Mouse (Mus musculus): ENCODE results near the gene Calhm5. TPM values are rescaled to one million over a fixed set of nuclear protein-coding genes. Genes with fewer than 3 reads are reported as not detected.

Calhm5 gene
- polyA plus RNA-seq, 1 experiment from 2014 or later = 1.1 TPM

Other genes with a start within 250 kb of the Calhm5 start
- gene Sult3a1, start 238.8 kb downstream of the Calhm5 start, polyA plus RNA-seq (2015; fragmentation: Nextera tagmentation; extraction: Ambion mirVana) = not detected in 2 replicates
- 0.05 and 0.20 TPM in 2 replicates for gene Rsph4a, start 191.4 kb downstream of the Calhm5 start, polyA plus RNA-seq (2015; fragmentation: Nextera tagmentation; extraction: Ambion mirVana)
- gene Zup1, start 145.2 kb downstream of the Calhm5 start, polyA plus RNA-seq (2015; fragmentation: Nextera tagmentation; extraction: Ambion mirVana) = 15.7 and 16.6 TPM in 2 replicates
- gene Rwdd1, start 76.9 kb downstream of the Calhm5 start, polyA plus RNA-seq (2015; fragmentation: Nextera tagmentation; extraction: Ambion mirVana) = 84.4 and 95.3 TPM in 2 replicates
- not detected in 2 replicates for gene Trappc3l, start 58.9 kb downstream of the Calhm5 start, polyA plus RNA-seq (2015; fragmentation: Nextera tagmentation; extraction: Ambion mirVana)
- gene Calhm4, start 52.2 kb downstream of the Calhm5 start, polyA plus RNA-seq (2015; fragmentation: Nextera tagmentation; extraction: Ambion mirVana) = not detected in 2 replicates
- 1.4 and 1.7 TPM in 2 replicates for gene Calhm6, start 31.5 kb upstream of the Calhm5 start, polyA plus RNA-seq (2015; fragmentation: Nextera tagmentation; extraction: Ambion mirVana)
- gene Dse, start 111.2 kb upstream of the Calhm5 start, polyA plus RNA-seq (2015; fragmentation: Nextera tagmentation; extraction: Ambion mirVana) = 13.6 and 14.8 TPM in 2 replicates
- gene Tspyl1, start 185.7 kb upstream of the Calhm5 start, polyA plus RNA-seq (2015; fragmentation: Nextera tagmentation; extraction: Ambion mirVana) = 49.2 and 51.2 TPM in 2 replicates
- 12.8 and 13.6 TPM in 2 replicates for gene Tspyl4, start 200.9 kb upstream of the Calhm5 start, polyA plus RNA-seq (2015; fragmentation: Nextera tagmentation; extraction: Ambion mirVana)